Mouse (Mus musculus): ENCODE measurements around the gene Kifap3. TPM values are rescaled to one million over a fixed set of nuclear protein-coding genes. Genes with fewer than 3 reads are reported as not detected.
"Not testable (repeated sequence)": the region's sequence is repeated elsewhere in the genome, so short reads cannot be mapped to it uniquely, and the experiment has no call there.

The Kifap3 gene
- polyA plus RNA-seq (2015; fragmentation: Nextera tagmentation; extraction: Ambion mirVana) = 1.7 and 2.0 TPM in 2 replicates

GRCm38 (mm10) chr1:163779336-163780115, at the start of gene Kifap3:
Gene Kifap3, plus strand, starts transcription at chr1:163779583.
- Histone ChIP-seq H3K4me3 (ENCODE audit: low read depth, low read length) (peak within 1 kb of the TSS; percentile 71), H3K4me1 (ENCODE audit: control insufficient read depth, low read depth, low read length) (0 out of 2 replicates have a peak, but pooled peaks cover 2% of the 10 kb centered on the region), H3K9me3 (replicated peaks; ENCODE audit: control insufficient read depth, low read length) (no peaks in the 10 kb centered on the region), H3K9ac (ENCODE audit: low read depth, low read length) (peak within 1 kb of the TSS; percentile 64), H3K27me3 (ENCODE audit: control insufficient read depth, insufficient read depth, low read depth, low read length) (no peaks in the 10 kb centered on the region), H3K27ac (ENCODE audit: low read length) (no peak within 1 kb of the TSS), H3K36me3 (ENCODE audit: control insufficient read depth, insufficient read depth) (no peaks in the 10 kb centered on the region), H3K4me2 (ENCODE audit: low read depth, low read length) (peak within 1 kb of the TSS; percentile 84)
- 1% methylated on average over 48 of the region's 48 CpGs for WGBS (ENCODE audit: insufficient replicate concordance)
- ATAC-seq (ENCODE audit: low read depth) = peak; percentile 100

DNA sequence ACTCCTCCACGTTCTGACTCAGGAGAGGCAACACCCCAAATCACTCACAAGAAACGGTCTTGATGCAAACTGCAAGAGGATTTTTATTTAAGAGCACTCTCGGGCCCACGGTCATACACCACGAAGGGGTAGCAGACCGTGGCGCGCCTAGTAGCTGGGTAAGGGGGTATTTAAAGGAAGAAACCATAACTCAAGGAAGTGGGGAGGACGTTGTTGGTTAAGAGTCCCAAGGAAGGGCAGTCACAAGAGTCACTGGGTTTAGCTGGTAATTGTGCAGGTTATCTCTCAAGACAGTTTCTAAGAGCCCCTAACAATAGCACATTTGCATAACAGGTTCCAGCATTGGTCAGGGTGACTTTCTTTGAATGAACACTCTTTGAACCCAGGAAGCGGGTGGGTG, 48.2 kb upstream of the Kifap3 start:
- WGBS (ENCODE audit: insufficient replicate concordance) = 66% methylated on average over 10 of the region's 10 CpGs

GRCm38 (mm10) chr1:163736441-163737238, 42.7 kb upstream of the Kifap3 start:
- H3K4me2 ChIP-seq (ENCODE audit: low read depth, low read length) = no peak overlapping the region
- H3K36me3 ChIP-seq (ENCODE audit: control insufficient read depth, insufficient read depth) = no peaks in the 10 kb centered on the region
- no peaks in the 10 kb centered on the region for H3K27me3 ChIP-seq (ENCODE audit: control insufficient read depth, insufficient read depth, low read depth, low read length)
- no peaks in the 10 kb centered on the region for H3K4me1 ChIP-seq (ENCODE audit: control insufficient read depth, low read depth, low read length)
- ATAC-seq (ENCODE audit: low read depth) = no peak
- 60% methylated on average over 10 of the region's 10 CpGs for WGBS (ENCODE audit: insufficient replicate concordance)
- no peaks in the 10 kb centered on the region; the same call in 1 of the 2 replicates for H3K9me3 ChIP-seq (replicated peaks; ENCODE audit: control insufficient read depth, low read length)
- H3K4me3 ChIP-seq (ENCODE audit: low read depth, low read length) = no peak overlapping the region
- H3K9ac ChIP-seq (ENCODE audit: low read depth, low read length) = no peak overlapping the region
- H3K27ac ChIP-seq (ENCODE audit: low read length) = no peak overlapping the region

More for the DNA sequence above, 48.2 kb upstream of the Kifap3 start:
- not testable (repeated sequence) for H3K4me1 ChIP-seq (ENCODE audit: control insufficient read depth, low read depth, low read length); ATAC-seq (ENCODE audit: low read depth); H3K9me3 ChIP-seq (replicated peaks; ENCODE audit: control insufficient read depth, low read length); H3K4me2 ChIP-seq (ENCODE audit: low read depth, low read length); H3K27me3 ChIP-seq (ENCODE audit: control insufficient read depth, insufficient read depth, low read depth, low read length); H3K4me3 ChIP-seq (ENCODE audit: low read depth, low read length); H3K27ac ChIP-seq (ENCODE audit: low read length); H3K36me3 ChIP-seq (ENCODE audit: control insufficient read depth, insufficient read depth); H3K9ac ChIP-seq (ENCODE audit: low read depth, low read length)

- no peak overlapping the region for H3K9ac ChIP-seq (ENCODE audit: low read depth, low read length)
- no peaks in the 10 kb centered on the region for H3K27me3 ChIP-seq (ENCODE audit: control insufficient read depth, insufficient read depth, low read depth, low read length)
- H3K4me3 ChIP-seq (ENCODE audit: low read depth, low read length) = no peak overlapping the region
- no peak for ATAC-seq (ENCODE audit: low read depth)
- WGBS (ENCODE audit: insufficient replicate concordance) = 43% methylated on average over 1 of the region's 1 CpGs
- H3K27ac ChIP-seq (ENCODE audit: low read length) = no peak overlapping the region
- H3K9me3 ChIP-seq (replicated peaks; ENCODE audit: control insufficient read depth, low read length) = no peaks in the 10 kb centered on the region
- no peak overlapping the region for H3K4me2 ChIP-seq (ENCODE audit: low read depth, low read length)
- no peaks in the 10 kb centered on the region for H3K4me1 ChIP-seq (ENCODE audit: control insufficient read depth, low read depth, low read length)
- no peaks in the 10 kb centered on the region for H3K36me3 ChIP-seq (ENCODE audit: control insufficient read depth, insufficient read depth)
These were observed 42.2 kb upstream of the Kifap3 start for GRCm38 (mm10) chr1:163737239-163737533.

GRCm38 (mm10) chr1:163751360-163751992, 27.9 kb upstream of the Kifap3 start:
- ATAC-seq (ENCODE audit: low read depth) = no peak
- H3K9me3 ChIP-seq (replicated peaks; ENCODE audit: control insufficient read depth, low read length) = no peaks in the 10 kb centered on the region
- no peak overlapping the region for H3K4me2 ChIP-seq (ENCODE audit: low read depth, low read length)
- H3K36me3 ChIP-seq (ENCODE audit: control insufficient read depth, insufficient read depth) = no peaks in the 10 kb centered on the region
- no peak overlapping the region for H3K9ac ChIP-seq (ENCODE audit: low read depth, low read length)
- H3K27ac ChIP-seq (ENCODE audit: low read length) = no peak overlapping the region
- no peaks in the 10 kb centered on the region for H3K4me1 ChIP-seq (ENCODE audit: control insufficient read depth, low read depth, low read length)
- H3K4me3 ChIP-seq (ENCODE audit: low read depth, low read length) = no peak overlapping the region
- no peaks in the 10 kb centered on the region for H3K27me3 ChIP-seq (ENCODE audit: control insufficient read depth, insufficient read depth, low read depth, low read length)
- WGBS (ENCODE audit: insufficient replicate concordance) = 45% methylated on average over 4 of the region's 4 CpGs

- ATAC-seq (ENCODE audit: low read depth) = no peak
- no peaks in the 10 kb centered on the region for H3K4me1 ChIP-seq (ENCODE audit: control insufficient read depth, low read depth, low read length)
- H3K9me3 ChIP-seq (replicated peaks; ENCODE audit: control insufficient read depth, low read length) = no peaks in the 10 kb centered on the region
- no peaks in the 10 kb centered on the region for H3K36me3 ChIP-seq (ENCODE audit: control insufficient read depth, insufficient read depth)
- no peak overlapping the region for H3K4me2 ChIP-seq (ENCODE audit: low read depth, low read length)
- 59% methylated on average over 10 of the region's 10 CpGs for WGBS (ENCODE audit: insufficient replicate concordance)
- H3K27ac ChIP-seq (ENCODE audit: low read length) = no peak overlapping the region
- H3K27me3 ChIP-seq (ENCODE audit: control insufficient read depth, insufficient read depth, low read depth, low read length) = no peaks in the 10 kb centered on the region
- H3K9ac ChIP-seq (ENCODE audit: low read depth, low read length) = no peak overlapping the region
- no peak overlapping the region for H3K4me3 ChIP-seq (ENCODE audit: low read depth, low read length)
These were observed 21.7 kb upstream of the Kifap3 start for GRCm38 (mm10) chr1:163757462-163758207.

GRCm38 (mm10) chr1:163783577-163783976, 4.2 kb downstream of the Kifap3 start:
- not testable (repeated sequence) for H3K9ac ChIP-seq (ENCODE audit: low read depth, low read length); H3K4me2 ChIP-seq (ENCODE audit: low read depth, low read length); ATAC-seq (ENCODE audit: low read depth); H3K4me3 ChIP-seq (ENCODE audit: low read depth, low read length); H3K27ac ChIP-seq (ENCODE audit: low read length); H3K9me3 ChIP-seq (replicated peaks; ENCODE audit: control insufficient read depth, low read length); H3K36me3 ChIP-seq (ENCODE audit: control insufficient read depth, insufficient read depth); H3K27me3 ChIP-seq (ENCODE audit: control insufficient read depth, insufficient read depth, low read depth, low read length); H3K4me1 ChIP-seq (ENCODE audit: control insufficient read depth, low read depth, low read length)
- WGBS (ENCODE audit: insufficient replicate concordance) = 79% methylated on average over 8 of the region's 11 CpGs

DNA sequence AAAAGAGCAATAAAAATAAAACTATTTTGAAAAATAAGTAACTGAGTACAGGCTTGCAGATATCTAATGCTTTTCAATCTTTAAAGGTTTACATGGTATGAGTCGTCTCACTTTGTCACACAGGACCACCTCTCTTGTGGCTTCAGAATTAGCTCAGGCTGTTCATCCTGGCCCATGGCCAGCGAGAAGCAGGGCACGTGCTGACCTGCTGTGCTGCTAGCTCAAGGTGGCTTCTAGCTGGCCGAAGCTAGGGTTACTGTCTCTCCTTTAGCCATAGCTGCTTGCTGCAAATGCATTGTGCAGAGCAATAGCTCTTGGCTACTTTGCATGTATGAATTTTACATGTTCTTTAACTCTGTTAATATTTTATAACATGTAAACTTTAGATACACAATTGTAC, 42.0 kb downstream of the Kifap3 start:
- Histone ChIP-seq H3K4me2 (ENCODE audit: low read depth, low read length) (no peak overlapping the region), H3K27ac (ENCODE audit: low read length) (no peak overlapping the region), H3K27me3 (ENCODE audit: control insufficient read depth, insufficient read depth, low read depth, low read length) (no peaks in the 10 kb centered on the region), H3K9ac (ENCODE audit: low read depth, low read length) (no peak overlapping the region), H3K9me3 (replicated peaks; ENCODE audit: control insufficient read depth, low read length) (no peaks in the 10 kb centered on the region), H3K4me3 (ENCODE audit: low read depth, low read length) (no peak overlapping the region), H3K4me1 (ENCODE audit: control insufficient read depth, low read depth, low read length) (no peaks in the 10 kb centered on the region), H3K36me3 (ENCODE audit: control insufficient read depth, insufficient read depth) (no peaks in the 10 kb centered on the region)
- 67% methylated on average over 4 of the region's 4 CpGs for WGBS (ENCODE audit: insufficient replicate concordance)
- no peak for ATAC-seq (ENCODE audit: low read depth)
